Mouse (Mus musculus) cortical plate, adult 2 months (tissue): ENCODE results near the gene S100a2.

Experiments
- CTCF ChIP-seq: fragments of 200-500 bp; IDR thresholded peaks from 2 replicates; pipeline ENCODE4 v1.5.1; 2011; ENCODE audit warnings: mild to moderate bottlenecking, control low read depth, low read length; ENCODE audit not compliant: insufficient read depth; ENCODE audit errors: extremely low read depth
- POLR2A ChIP-seq: fragments of 200-500 bp; IDR thresholded peaks from 2 replicates; pipeline ENCODE4 v1.6.1; 2011; ENCODE audit warnings: mild to moderate bottlenecking, low read length, control low read depth; ENCODE audit not compliant: insufficient read depth; ENCODE audit errors: extremely low read depth

DNA sequence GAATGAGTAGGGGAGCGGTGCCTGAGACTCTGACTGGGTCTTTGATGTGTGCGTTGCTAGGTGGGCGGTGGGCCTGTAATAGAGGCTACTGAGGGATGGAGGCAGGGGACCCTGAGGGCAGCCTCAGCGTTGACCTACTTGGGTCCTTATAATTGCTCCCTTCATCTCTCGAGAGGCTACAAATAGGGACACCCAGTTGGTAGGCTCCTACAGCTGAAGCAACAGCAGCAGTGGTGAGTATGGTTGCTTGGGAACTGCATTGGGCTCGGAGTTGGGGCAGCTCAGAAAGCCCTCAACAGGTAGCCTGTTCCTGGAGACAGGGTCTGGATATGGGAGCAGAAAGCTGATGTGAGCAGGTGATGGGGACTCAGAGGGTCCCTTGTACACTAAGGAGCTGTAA, 10.0 kb downstream of the S100a2 start:
- TF ChIP-seq CTCF, result no peak
- TF ChIP-seq POLR2A, result no peak
